Mouse (Mus musculus): Measurements from ENCODE around the gene Kcnq4. TPM values are rescaled to one million over a fixed set of nuclear protein-coding genes. Genes with fewer than 3 reads are reported as not detected.

The Kcnq4 gene
- polyA plus RNA-seq, 1 experiment from 2014 or later: 0.54 TPM

DNA sequence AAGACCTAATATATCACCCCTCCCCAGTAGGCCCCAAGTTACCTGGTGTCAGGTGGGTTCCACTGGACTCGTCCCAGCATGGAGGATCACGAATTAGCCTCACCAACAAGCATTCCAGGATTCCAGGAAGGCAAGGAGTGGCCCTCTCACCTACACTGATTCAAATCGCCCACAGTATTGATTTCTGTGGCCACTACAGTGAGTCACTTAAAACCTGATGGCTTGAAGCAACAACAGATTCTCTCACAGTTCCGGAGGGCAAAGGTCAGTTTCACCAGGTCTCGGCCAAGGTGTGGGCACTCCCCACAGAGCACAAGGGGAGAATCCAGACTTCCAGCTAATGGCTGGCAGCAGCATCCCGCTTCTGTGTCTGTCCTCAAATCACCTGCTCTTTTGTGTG is 59.1 kb downstream of the Kcnq4 start:
- no peak for ATAC-seq (ENCODE audit: insufficient number of reproducible peaks, insufficient read depth, low FRiP score, low read depth)
- Histone ChIP-seq H3K9ac (ENCODE audit: low read length) (no peak overlapping the region), H3K27ac (replicated peaks in 1 of 2; ENCODE audit: control insufficient read depth in 1 of 2, insufficient read depth in 1 of 2, low read depth in 2 of 2, low read length in 2 of 2) (no peak overlapping the region), H3K4me3 (ENCODE audit: control insufficient read depth in 1 of 2, insufficient read depth in 1 of 2, low read depth in 1 of 2, low read length in 2 of 2) (no peak overlapping the region), H3K4me1 (ENCODE audit: control insufficient read depth in 2 of 2, insufficient read depth in 2 of 2, low read length in 2 of 2) (no peaks in the 10 kb centered on the region; a peak in 1 of 4 replicates), H3K4me2 (ENCODE audit: low read length) (no peak overlapping the region), H3K27me3 (ENCODE audit: control insufficient read depth, insufficient read depth, low read length) (no peaks in the 10 kb centered on the region), H3K9me3 (ENCODE audit: control insufficient read depth, low read length) (no peaks in the 10 kb centered on the region), H3K36me3 (ENCODE audit: control insufficient read depth, insufficient read depth, low read length) (no peaks in the 10 kb centered on the region)
- 66% methylated on average over 6 of the region's 6 CpGs for WGBS

DNA sequence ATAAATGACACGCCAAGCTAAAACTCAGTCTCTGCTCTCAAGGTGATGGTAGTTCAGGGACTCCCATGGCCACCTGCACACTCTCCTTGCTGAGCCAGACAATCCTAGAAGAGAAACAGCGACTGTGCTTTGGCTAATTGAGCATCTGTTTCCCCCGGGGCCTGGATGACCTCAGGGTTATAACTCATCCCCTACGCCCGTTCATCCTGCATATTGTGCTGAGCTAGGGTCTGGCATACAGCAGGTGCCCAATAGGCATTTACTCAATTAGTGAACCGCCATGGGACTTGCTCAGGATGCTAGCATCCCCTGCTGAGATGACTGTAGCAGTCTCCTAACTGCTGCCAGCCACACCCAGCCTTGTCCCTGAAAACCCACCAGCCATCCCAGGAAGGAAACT is 61.1 kb downstream of the Kcnq4 start:
- Histone ChIP-seq H3K27me3 (ENCODE audit: control insufficient read depth, insufficient read depth, low read length) (0 out of 2 replicates have a peak, but pooled peaks cover 3% of the 10 kb centered on the region), H3K9me3 (ENCODE audit: control insufficient read depth, low read length) (no peaks in the 10 kb centered on the region), H3K4me1 (ENCODE audit: control insufficient read depth in 2 of 2, insufficient read depth in 2 of 2, low read length in 2 of 2) (no peaks in the 10 kb centered on the region; a peak in 1 of 4 replicates), H3K27ac (replicated peaks in 1 of 2; ENCODE audit: control insufficient read depth in 1 of 2, insufficient read depth in 1 of 2, low read depth in 2 of 2, low read length in 2 of 2) (no peak overlapping the region), H3K4me3 (ENCODE audit: control insufficient read depth in 1 of 2, insufficient read depth in 1 of 2, low read depth in 1 of 2, low read length in 2 of 2) (no peak overlapping the region), H3K9ac (ENCODE audit: low read length) (no peak overlapping the region), H3K36me3 (ENCODE audit: control insufficient read depth, insufficient read depth, low read length) (no peaks in the 10 kb centered on the region), H3K4me2 (ENCODE audit: low read length) (no peak overlapping the region)
- 68% methylated on average over 6 of the region's 6 CpGs for WGBS
- no peak for ATAC-seq (ENCODE audit: insufficient number of reproducible peaks, insufficient read depth, low FRiP score, low read depth)

DNA sequence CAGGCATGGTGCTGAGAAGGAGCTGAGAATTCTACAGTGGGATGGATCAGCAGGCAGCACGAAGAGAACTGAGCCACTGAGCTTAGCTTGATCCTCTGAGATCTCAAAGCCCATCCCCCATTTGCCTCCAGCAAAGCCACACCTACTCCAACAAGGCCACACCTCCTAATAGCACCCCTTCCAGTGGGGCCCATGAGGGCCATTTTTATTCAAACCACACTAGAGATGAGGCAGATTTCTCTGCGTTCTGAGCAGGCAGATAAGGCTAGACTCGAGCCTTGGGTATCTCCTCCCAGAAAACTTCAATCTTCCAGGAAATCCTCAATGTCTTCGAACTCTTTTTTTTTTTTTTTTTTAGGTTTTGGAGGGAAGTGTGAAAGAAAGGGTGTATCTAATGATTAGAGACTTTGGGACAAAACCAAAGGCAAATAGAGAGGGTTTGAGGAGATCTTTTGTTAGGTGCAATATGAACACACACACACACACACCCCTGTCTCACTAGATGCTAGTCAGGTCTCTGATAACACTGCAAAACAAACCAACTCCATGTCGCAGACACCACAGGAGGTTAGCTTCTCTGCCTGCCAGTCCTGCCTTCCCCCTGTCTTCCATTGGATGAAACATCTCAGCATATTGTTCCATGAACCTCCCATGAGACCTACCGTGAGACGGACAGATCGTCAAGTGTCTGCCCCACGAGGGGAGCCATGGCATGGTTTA is 65.0 kb downstream of the Kcnq4 start:
- Histone ChIP-seq H3K4me3 (ENCODE audit: control insufficient read depth in 1 of 2, insufficient read depth in 1 of 2, low read depth in 1 of 2, low read length in 2 of 2) (no peak overlapping the region), H3K36me3 (ENCODE audit: control insufficient read depth, insufficient read depth, low read length) (no peaks in the 10 kb centered on the region), H3K9ac (ENCODE audit: low read length) (no peak overlapping the region), H3K4me2 (ENCODE audit: low read length) (no peak overlapping the region), H3K9me3 (ENCODE audit: control insufficient read depth, low read length) (no peaks in the 10 kb centered on the region), H3K4me1 (ENCODE audit: control insufficient read depth in 2 of 2, insufficient read depth in 2 of 2, low read length in 2 of 2) (no peaks in the 10 kb centered on the region; a peak in 1 of 4 replicates), H3K27ac (replicated peaks in 1 of 2; ENCODE audit: control insufficient read depth in 1 of 2, insufficient read depth in 1 of 2, low read depth in 2 of 2, low read length in 2 of 2) (no peak overlapping the region), H3K27me3 (ENCODE audit: control insufficient read depth, insufficient read depth, low read length) (0 out of 2 replicates have a peak, but pooled peaks cover 3% of the 10 kb centered on the region)
- ATAC-seq (ENCODE audit: insufficient number of reproducible peaks, insufficient read depth, low FRiP score, low read depth): no peak
- 47% methylated on average over 9 of the region's 9 CpGs for WGBS

DNA sequence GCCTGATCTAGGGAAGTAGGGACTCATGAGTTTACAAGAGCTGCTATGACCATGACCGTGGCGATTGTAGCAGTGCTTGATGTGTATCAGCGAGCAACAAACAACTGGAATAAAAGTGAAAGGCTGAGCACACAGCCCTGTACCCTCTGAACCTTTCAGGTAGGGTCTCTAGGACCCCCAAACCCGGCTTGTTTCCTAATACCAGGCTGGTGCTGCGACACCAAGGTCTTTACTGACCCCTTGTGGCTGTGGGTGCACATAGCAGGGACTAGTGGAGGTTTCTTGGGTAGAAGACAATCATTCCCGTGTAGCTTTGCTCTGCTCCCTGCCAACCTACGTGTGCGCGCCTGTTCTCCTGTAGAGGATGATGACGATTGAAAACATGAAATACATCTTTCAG is 66.2 kb downstream of the Kcnq4 start:
- no peak for ATAC-seq (ENCODE audit: insufficient number of reproducible peaks, insufficient read depth, low FRiP score, low read depth)
- no peak overlapping the region for H3K4me3 ChIP-seq (ENCODE audit: control insufficient read depth in 1 of 2, insufficient read depth in 1 of 2, low read depth in 1 of 2, low read length in 2 of 2)
- WGBS: 30% methylated on average over 10 of the region's 10 CpGs
- no peaks in the 10 kb centered on the region; a peak in 1 of 4 replicates for H3K4me1 ChIP-seq (ENCODE audit: control insufficient read depth in 2 of 2, insufficient read depth in 2 of 2, low read length in 2 of 2)
- 0 out of 2 replicates have a peak, but pooled peaks cover 3% of the 10 kb centered on the region for H3K27me3 ChIP-seq (ENCODE audit: control insufficient read depth, insufficient read depth, low read length)
- H3K9ac ChIP-seq (ENCODE audit: low read length): no peak overlapping the region
- no peak overlapping the region for H3K27ac ChIP-seq (replicated peaks in 1 of 2; ENCODE audit: control insufficient read depth in 1 of 2, insufficient read depth in 1 of 2, low read depth in 2 of 2, low read length in 2 of 2)
- H3K9me3 ChIP-seq (ENCODE audit: control insufficient read depth, low read length): no peaks in the 10 kb centered on the region
- no peak overlapping the region for H3K4me2 ChIP-seq (ENCODE audit: low read length)
- H3K36me3 ChIP-seq (ENCODE audit: control insufficient read depth, insufficient read depth, low read length): no peaks in the 10 kb centered on the region

DNA sequence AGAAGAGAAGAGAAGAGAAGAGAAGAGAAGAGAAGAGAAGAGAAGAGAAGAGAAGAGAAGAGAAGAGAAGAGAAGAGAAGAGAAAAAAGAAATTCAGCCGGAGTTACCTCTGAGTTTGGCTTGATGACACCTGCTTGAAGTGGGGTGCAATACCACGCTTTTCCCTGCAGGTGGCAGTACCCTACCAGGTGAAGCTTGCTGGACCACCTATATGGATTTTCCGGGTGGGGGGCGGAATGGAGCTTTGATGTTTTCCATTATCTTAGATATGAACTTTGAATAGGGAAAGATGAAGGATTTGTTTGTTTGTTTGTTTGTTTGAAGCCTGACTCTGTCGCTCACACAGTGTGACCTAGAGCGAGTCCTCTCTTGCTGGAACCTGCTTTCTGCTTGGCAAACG is 67.5 kb downstream of the Kcnq4 start:
- no peaks in the 10 kb centered on the region for H3K4me1 ChIP-seq (ENCODE audit: control insufficient read depth in 2 of 2, insufficient read depth in 2 of 2, low read length in 2 of 2)
- no peak overlapping the region for H3K4me2 ChIP-seq (ENCODE audit: low read length)
- H3K36me3 ChIP-seq (ENCODE audit: control insufficient read depth, insufficient read depth, low read length): no peaks in the 10 kb centered on the region
- no peak overlapping the region for H3K4me3 ChIP-seq (ENCODE audit: control insufficient read depth in 1 of 2, insufficient read depth in 1 of 2, low read depth in 1 of 2, low read length in 2 of 2)
- no peaks in the 10 kb centered on the region for H3K9me3 ChIP-seq (ENCODE audit: control insufficient read depth, low read length)
- no peak overlapping the region for H3K9ac ChIP-seq (ENCODE audit: low read length)
- 50% methylated on average over 7 of the region's 7 CpGs for WGBS
- no peak overlapping the region for H3K27ac ChIP-seq (replicated peaks in 1 of 2; ENCODE audit: control insufficient read depth in 1 of 2, insufficient read depth in 1 of 2, low read depth in 2 of 2, low read length in 2 of 2)
- ATAC-seq (ENCODE audit: insufficient number of reproducible peaks, insufficient read depth, low FRiP score, low read depth): no peak
- 0 out of 2 replicates have a peak, but pooled peaks cover 3% of the 10 kb centered on the region for H3K27me3 ChIP-seq (ENCODE audit: control insufficient read depth, insufficient read depth, low read length)

DNA sequence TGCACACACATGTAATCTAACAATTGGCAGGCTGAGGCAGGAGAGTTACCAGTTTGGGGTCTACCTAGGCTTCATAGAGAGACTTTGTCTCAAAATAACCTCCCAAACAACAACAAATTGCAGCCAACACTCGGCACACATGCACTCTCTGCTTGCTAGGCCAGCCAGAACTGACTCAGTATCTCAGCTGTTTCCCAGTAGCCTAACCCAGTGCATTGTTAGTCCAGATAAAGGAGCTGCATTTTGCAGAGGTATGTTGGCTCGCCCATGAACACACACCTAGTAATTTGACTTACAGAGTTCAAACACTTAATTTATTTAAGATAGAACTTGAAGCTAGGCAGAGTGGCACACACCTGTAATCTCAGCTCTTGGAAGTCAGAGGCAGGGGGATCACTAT is 72.8 kb downstream of the Kcnq4 start:
- ATAC-seq (ENCODE audit: insufficient number of reproducible peaks, insufficient read depth, low FRiP score, low read depth): no peak
- no peak overlapping the region for H3K4me3 ChIP-seq (ENCODE audit: control insufficient read depth in 1 of 2, insufficient read depth in 1 of 2, low read depth in 1 of 2, low read length in 2 of 2)
- peaks cover 4 to 5% of the 10 kb centered on the region in 2 experiments; a peak in 2 of 4 replicates for H3K4me1 ChIP-seq (ENCODE audit: control insufficient read depth in 2 of 2, insufficient read depth in 2 of 2, low read length in 2 of 2)
- H3K36me3 ChIP-seq (ENCODE audit: control insufficient read depth, insufficient read depth, low read length): no peaks in the 10 kb centered on the region
- H3K27ac ChIP-seq (replicated peaks in 1 of 2; ENCODE audit: control insufficient read depth in 1 of 2, insufficient read depth in 1 of 2, low read depth in 2 of 2, low read length in 2 of 2): no peak overlapping the region
- WGBS: 73% methylated on average over 2 of the region's 2 CpGs
- no peaks in the 10 kb centered on the region for H3K9me3 ChIP-seq (ENCODE audit: control insufficient read depth, low read length)
- no peak overlapping the region for H3K9ac ChIP-seq (ENCODE audit: low read length)
- no peaks in the 10 kb centered on the region for H3K27me3 ChIP-seq (ENCODE audit: control insufficient read depth, insufficient read depth, low read length)
- H3K4me2 ChIP-seq (ENCODE audit: low read length): no peak overlapping the region

DNA sequence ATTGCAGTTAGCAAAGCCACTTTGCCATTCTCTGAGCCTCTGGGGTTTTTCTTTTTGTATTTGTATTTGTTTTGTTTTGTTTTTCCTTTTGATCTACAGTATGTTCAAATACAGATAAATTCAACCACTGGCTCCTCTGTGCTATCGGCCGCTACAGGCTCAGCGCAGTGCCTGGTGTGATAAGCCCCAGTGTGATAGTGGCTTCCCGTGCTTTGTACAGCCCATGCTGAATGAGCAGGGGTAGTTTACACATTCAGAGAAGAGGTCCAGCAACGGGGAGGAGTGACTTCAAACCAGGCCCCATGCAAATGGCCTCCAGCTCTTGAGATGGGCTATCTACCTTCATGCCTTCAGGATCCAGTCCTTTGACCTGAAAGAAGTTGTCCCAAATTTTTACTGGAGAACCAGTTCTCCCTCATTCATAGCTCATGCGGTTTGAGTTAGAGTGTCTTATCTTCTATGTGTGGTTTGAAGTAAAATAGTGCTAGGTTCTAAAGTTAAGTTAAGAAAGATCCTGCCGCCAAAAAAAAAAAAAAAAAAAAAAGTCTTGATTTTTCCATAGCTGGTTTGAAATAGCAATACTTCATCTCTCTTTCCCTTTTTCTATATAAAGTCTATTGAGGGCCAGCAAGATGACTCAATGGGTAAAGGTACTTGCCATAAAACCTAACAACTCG is 73.5 kb downstream of the Kcnq4 start:
- Histone ChIP-seq H3K36me3 (ENCODE audit: control insufficient read depth, insufficient read depth, low read length) (no peaks in the 10 kb centered on the region), H3K4me2 (ENCODE audit: low read length) (no peak overlapping the region), H3K4me1 (ENCODE audit: control insufficient read depth in 2 of 2, insufficient read depth in 2 of 2, low read length in 2 of 2) (peaks cover 4 to 5% of the 10 kb centered on the region in 2 experiments; a peak in 2 of 4 replicates), H3K9me3 (ENCODE audit: control insufficient read depth, low read length) (no peaks in the 10 kb centered on the region), H3K4me3 (ENCODE audit: control insufficient read depth in 1 of 2, insufficient read depth in 1 of 2, low read depth in 1 of 2, low read length in 2 of 2) (no peak overlapping the region), H3K27ac (replicated peaks in 1 of 2; ENCODE audit: control insufficient read depth in 1 of 2, insufficient read depth in 1 of 2, low read depth in 2 of 2, low read length in 2 of 2) (no peak overlapping the region), H3K9ac (ENCODE audit: low read length) (no peak overlapping the region), H3K27me3 (ENCODE audit: control insufficient read depth, insufficient read depth, low read length) (no peaks in the 10 kb centered on the region)
- no peak for ATAC-seq (ENCODE audit: insufficient number of reproducible peaks, insufficient read depth, low FRiP score, low read depth)
- WGBS: 29% methylated on average over 8 of the region's 8 CpGs
